Mouse (Mus musculus): Measurements from ENCODE around the gene Slc39a1. TPM values are rescaled to one million over a fixed set of nuclear protein-coding genes. Genes with fewer than 3 reads are reported as not detected.

The Slc39a1 gene
- polyA plus RNA-seq (2015; fragmentation: Nextera tagmentation; extraction: Ambion mirVana): 79.0 and 88.2 TPM in 2 replicates

DNA sequence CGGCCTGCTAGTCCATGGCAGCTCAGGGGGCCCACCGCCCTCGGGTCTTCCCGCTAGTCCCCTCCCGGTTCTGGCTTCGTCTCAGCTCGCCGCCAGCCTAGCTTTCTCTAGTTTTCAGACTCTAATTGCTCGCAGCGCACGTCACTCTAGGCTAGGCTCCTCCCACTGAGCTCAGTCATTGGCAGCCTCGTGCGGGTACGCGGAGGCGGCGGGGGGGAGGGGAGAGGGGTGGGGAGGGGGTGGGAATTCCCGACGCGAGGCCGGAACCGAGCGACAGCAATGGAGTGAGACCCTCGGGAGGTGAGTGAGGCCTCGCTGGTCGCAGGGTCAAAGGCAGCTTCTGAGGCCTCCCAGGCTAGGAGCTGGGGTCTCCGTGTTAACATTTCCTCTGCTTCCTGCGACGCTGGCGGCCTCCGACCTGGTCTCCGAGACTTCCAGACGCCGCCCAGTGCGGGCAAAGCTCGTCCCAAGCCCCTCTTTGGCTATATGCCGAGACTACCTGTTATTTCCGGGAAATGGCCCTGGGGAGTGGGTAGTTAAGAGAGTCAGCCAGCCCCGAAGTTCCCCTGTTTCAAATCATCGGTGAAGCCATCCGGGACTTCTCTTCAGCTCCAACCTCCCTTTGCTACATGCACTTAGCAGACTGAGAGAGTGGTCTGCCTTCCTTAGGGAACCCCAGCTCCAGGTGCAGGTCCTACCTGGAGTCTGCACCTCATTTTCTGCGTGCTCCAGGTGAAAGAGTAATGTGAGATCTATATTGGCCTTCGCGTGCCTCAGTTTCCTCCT lies at the start of gene Slc39a1:
Gene Slc39a1, plus strand, starts transcription at position 213 of the 786 bp plus-strand sequence.
- Histone ChIP-seq H3K27ac (replicated peaks) (peak within 1 kb of the TSS; percentile 93), H3K4me1 (peaks cover 36% of the 10 kb centered on the region), H3K9me3 (no peaks in the 10 kb centered on the region), H3K36me3 (peaks cover 26% of the 10 kb centered on the region), H3K4me2 (peak within 1 kb of the TSS; percentile 94), H3K9ac (peak within 1 kb of the TSS; percentile 92), H3K27me3 (replicated peaks) (no peaks in the 10 kb centered on the region), H3K4me3 (peak within 1 kb of the TSS; percentile 82)
- peak; percentile 86 for ATAC-seq (ENCODE audit: extremely low read depth, insufficient number of reproducible peaks, low FRiP score, low TSS enrichment)
- under 1% methylated on average over 44 of the region's 44 CpGs for WGBS

DNA sequence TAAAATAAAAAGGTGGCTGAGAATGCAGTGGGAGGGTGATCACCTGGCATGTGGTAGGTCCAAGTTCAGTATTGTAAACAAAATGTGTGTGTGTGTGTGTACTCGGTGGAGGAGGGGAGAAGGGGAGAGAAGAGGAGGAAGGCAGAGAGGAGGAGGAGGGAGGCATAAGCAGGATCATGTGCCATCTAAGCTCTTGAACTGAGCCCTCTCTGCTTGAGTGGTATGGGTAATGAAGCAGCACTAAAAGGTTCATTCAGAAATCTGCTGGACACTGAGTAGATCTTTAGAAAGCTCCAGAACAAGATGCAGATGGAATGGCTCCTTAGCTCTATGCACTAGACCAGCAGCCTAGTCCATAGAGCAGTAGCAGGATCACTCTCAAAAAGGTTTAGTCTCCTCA lies 45.1 kb upstream of the Slc39a1 start:
- Histone ChIP-seq H3K9ac (no peak overlapping the region), H3K4me3 (no peak overlapping the region), H3K4me1 (peaks cover 6% of the 10 kb centered on the region; the same call in 1 of the 2 replicates), H3K4me2 (no peak overlapping the region), H3K9me3 (no peaks in the 10 kb centered on the region), H3K27me3 (replicated peaks) (no peaks in the 10 kb centered on the region), H3K27ac (replicated peaks) (no peak overlapping the region; the same call in 1 of the 2 replicates), H3K36me3 (peaks cover 12% of the 10 kb centered on the region)
- ATAC-seq (ENCODE audit: extremely low read depth, insufficient number of reproducible peaks, low FRiP score, low TSS enrichment): no peak
- WGBS: 88% methylated on average over 1 of the region's 1 CpGs

DNA sequence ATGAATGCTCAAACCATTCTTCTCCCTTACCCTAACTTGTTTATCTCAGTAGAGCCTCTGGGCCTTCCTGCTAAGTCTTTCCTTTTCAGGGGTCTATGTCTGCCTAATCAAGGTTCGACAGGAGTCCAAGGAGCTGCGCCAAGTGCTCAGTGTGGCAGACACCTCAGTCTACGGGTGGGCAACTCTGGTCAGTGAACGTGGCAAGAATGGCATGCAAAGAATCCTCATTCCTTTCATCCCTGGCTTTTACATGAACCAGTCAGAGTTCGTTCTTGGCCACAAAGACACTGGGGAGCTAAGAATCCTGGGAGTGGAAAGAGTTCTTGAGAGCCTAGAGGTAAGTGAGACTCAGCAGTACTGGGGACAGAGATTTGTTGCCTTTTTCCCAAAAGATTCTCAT lies 44.4 kb upstream of the Slc39a1 start:
- ATAC-seq (ENCODE audit: extremely low read depth, insufficient number of reproducible peaks, low FRiP score, low TSS enrichment): no peak
- WGBS: 27% methylated on average over 5 of the region's 5 CpGs
- Histone ChIP-seq H3K27ac (replicated peaks) (peak overlapping the region; percentile 63), H3K4me1 (peaks cover 7% of the 10 kb centered on the region), H3K36me3 (peaks cover 20% of the 10 kb centered on the region), H3K9ac (no peak overlapping the region), H3K9me3 (no peaks in the 10 kb centered on the region), H3K4me2 (no peak overlapping the region), H3K4me3 (no peak overlapping the region), H3K27me3 (replicated peaks) (no peaks in the 10 kb centered on the region)

DNA sequence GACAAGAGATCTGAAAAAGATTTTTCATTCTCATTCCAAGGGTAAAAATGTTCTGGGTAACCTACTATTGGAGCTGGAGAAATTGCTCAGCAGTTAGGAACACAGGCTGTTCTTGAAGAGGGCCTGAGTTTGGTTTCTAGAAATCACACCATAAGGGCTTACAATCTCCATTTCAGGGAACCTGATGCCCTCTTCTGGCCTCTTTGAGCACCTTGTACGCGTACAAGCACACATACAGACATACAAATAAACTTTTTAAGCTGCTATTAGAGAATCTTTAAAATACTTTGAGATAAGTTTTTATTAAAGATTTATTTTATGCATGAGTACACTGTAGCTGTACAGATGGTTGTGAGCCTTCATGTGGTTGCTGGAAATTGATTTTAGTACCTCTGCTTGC lies 43.4 kb upstream of the Slc39a1 start:
- no peak overlapping the region for H3K4me3 ChIP-seq
- no peak for ATAC-seq (ENCODE audit: extremely low read depth, insufficient number of reproducible peaks, low FRiP score, low TSS enrichment)
- H3K4me1 ChIP-seq: peaks cover 12% of the 10 kb centered on the region
- no peak overlapping the region for H3K27ac ChIP-seq (replicated peaks)
- H3K9ac ChIP-seq: no peak overlapping the region
- no peak overlapping the region for H3K4me2 ChIP-seq
- H3K27me3 ChIP-seq (replicated peaks): no peaks in the 10 kb centered on the region
- WGBS: 95% methylated on average over 2 of the region's 2 CpGs
- peaks cover 29% of the 10 kb centered on the region for H3K36me3 ChIP-seq
- no peaks in the 10 kb centered on the region for H3K9me3 ChIP-seq

- H3K36me3 ChIP-seq: peaks cover 60% of the 10 kb centered on the region
- 72% methylated on average over 2 of the region's 2 CpGs for WGBS
- ATAC-seq (ENCODE audit: extremely low read depth, insufficient number of reproducible peaks, low FRiP score, low TSS enrichment): no peak
Measured at GRCm38 (mm10) chr3:90208662-90209061, 39.3 kb upstream of the Slc39a1 start.

GRCm38 (mm10) chr3:90209908-90210566 lies 37.9 kb upstream of the Slc39a1 start:
- H3K36me3 ChIP-seq: peaks cover 60% of the 10 kb centered on the region
- WGBS: 87% methylated on average over 5 of the region's 5 CpGs
- no peaks in the 10 kb centered on the region for H3K9me3 ChIP-seq

More at GRCm38 (mm10) chr3:90208662-90209061, 39.3 kb upstream of the Slc39a1 start:
- no peak overlapping the region for H3K4me2 ChIP-seq
- H3K4me3 ChIP-seq: no peak overlapping the region
- H3K27ac ChIP-seq (replicated peaks): peak overlapping the region; percentile 21
- H3K9ac ChIP-seq: no peak overlapping the region
- H3K4me1 ChIP-seq: peaks cover 40% of the 10 kb centered on the region
- no peaks in the 10 kb centered on the region for H3K9me3 ChIP-seq
- H3K27me3 ChIP-seq (replicated peaks): no peaks in the 10 kb centered on the region

DNA sequence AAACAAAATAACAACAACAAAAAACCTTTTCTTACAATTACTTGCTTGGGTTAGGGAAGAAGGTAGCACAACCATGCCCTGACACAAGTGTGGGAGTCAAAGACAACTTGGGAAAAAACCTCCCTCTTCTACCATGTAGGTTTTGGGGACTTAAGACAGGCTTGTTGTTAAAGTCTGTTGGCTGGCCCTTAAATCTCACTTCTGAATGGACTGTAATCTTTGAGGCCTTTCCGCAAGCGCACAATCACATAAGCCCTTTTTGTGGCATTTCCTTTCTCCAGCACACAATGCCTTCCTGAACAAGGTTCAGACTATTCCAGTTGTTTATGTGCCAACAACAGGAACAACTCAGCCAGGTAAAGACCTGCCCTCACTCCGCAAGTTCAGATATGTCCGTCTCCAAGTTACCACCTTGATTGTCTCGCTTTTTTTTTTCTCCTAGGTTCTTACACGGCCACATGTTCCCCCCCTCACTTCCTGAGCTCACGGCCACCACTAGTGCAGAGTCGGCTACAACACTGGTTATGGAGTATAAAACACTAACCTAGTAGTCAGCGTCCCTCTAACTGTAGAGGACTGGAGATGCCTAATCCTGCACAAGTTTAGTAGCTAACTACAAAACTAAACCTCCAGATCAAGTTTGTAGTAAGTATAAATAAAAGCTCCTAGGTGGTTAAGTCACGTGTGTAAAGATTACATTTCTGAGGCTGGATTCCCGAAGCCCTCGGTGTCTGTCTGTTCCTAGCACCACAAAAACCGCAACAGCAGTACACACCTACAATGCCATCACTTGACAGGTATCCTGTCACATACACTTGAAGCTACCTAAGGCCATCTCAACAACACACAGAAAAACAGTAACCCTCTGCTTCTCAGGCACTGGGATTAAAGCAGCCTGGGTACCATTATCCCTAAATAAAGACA lies 36.2 kb upstream of the Slc39a1 start:
- H3K9me3 ChIP-seq: no peaks in the 10 kb centered on the region
- H3K27me3 ChIP-seq (replicated peaks): no peaks in the 10 kb centered on the region
- peaks cover 56% of the 10 kb centered on the region for H3K36me3 ChIP-seq
- peak overlapping the region; percentile 95 for H3K4me2 ChIP-seq
- H3K4me1 ChIP-seq: peaks cover 44% of the 10 kb centered on the region
- no peak overlapping the region; the same call in 1 of the 2 replicates for H3K27ac ChIP-seq (replicated peaks)
- peak overlapping the region; percentile 81 for H3K4me3 ChIP-seq
- no peak for ATAC-seq (ENCODE audit: extremely low read depth, insufficient number of reproducible peaks, low FRiP score, low TSS enrichment)
- H3K9ac ChIP-seq: peak overlapping the region; percentile 97
- WGBS: 64% methylated on average over 13 of the region's 13 CpGs

More at GRCm38 (mm10) chr3:90209908-90210566, 37.9 kb upstream of the Slc39a1 start:
- no peak overlapping the region for H3K9ac ChIP-seq
- peaks cover 44% of the 10 kb centered on the region for H3K4me1 ChIP-seq
- no peak overlapping the region for H3K27ac ChIP-seq (replicated peaks)
- no peak overlapping the region for H3K4me3 ChIP-seq
- no peak for ATAC-seq (ENCODE audit: extremely low read depth, insufficient number of reproducible peaks, low FRiP score, low TSS enrichment)
- no peaks in the 10 kb centered on the region for H3K27me3 ChIP-seq (replicated peaks)
- H3K4me2 ChIP-seq: no peak overlapping the region

GRCm38 (mm10) chr3:90212723-90213122 lies 35.2 kb upstream of the Slc39a1 start:
- Histone ChIP-seq H3K4me3 (peak overlapping the region; percentile 81), H3K9me3 (no peaks in the 10 kb centered on the region), H3K36me3 (peaks cover 49% of the 10 kb centered on the region), H3K9ac (peak overlapping the region; percentile 97), H3K27me3 (replicated peaks) (no peaks in the 10 kb centered on the region), H3K4me1 (peaks cover 44% of the 10 kb centered on the region), H3K27ac (replicated peaks) (peak overlapping the region; percentile 91; the same call in 1 of the 2 replicates), H3K4me2 (peak overlapping the region; percentile 95)
- WGBS: 9% methylated on average over 5 of the region's 5 CpGs
- ATAC-seq (ENCODE audit: extremely low read depth, insufficient number of reproducible peaks, low FRiP score, low TSS enrichment): no peak

DNA sequence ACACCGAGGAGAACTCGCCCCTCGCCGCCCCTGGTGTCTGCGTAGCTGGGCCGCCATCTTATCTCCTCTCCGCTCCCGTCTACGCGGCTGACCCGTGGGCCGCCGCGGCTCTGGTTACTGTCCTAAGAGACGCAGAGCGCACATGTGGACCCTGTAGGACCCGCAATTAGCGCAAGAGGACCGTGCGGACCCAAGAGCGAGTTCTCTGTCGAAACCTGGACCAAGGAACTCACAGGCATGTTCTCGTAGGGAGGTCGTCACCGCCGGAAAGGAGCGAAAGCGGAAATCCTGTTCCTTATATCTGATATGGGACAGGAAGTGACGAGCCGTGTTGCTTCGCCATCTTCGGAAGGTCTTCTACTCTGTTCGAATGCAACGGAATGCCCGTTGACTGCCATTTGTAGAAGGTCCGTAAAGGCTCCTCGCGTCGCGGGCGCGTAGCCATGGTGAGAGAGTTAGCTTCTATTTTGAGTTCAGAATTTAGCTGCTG lies 34.5 kb upstream of the Slc39a1 start, which contains the start of the genes Rps27 and Rab13:
Gene Rps27, minus strand, starts transcription at position 275 of the 490 bp plus-strand sequence.
Gene Rab13, plus strand, starts transcription at position 319 of the 490 bp plus-strand sequence.
- peaks cover 44% of the 10 kb centered on the region for H3K4me1 ChIP-seq
- no peaks in the 10 kb centered on the region for H3K9me3 ChIP-seq
- peak within 1 kb of the TSS; percentile 95 for H3K4me2 ChIP-seq
- peak within 1 kb of the TSS; percentile 91 for H3K27ac ChIP-seq (replicated peaks)
- peaks cover 42% of the 10 kb centered on the region for H3K36me3 ChIP-seq
- no peaks in the 10 kb centered on the region for H3K27me3 ChIP-seq (replicated peaks)
- H3K9ac ChIP-seq: peak within 1 kb of the TSS; percentile 97
- WGBS: under 1% methylated on average over 42 of the region's 42 CpGs
- peak; percentile 81 for ATAC-seq (ENCODE audit: extremely low read depth, insufficient number of reproducible peaks, low FRiP score, low TSS enrichment)
- peak within 1 kb of the TSS; percentile 81 for H3K4me3 ChIP-seq

DNA sequence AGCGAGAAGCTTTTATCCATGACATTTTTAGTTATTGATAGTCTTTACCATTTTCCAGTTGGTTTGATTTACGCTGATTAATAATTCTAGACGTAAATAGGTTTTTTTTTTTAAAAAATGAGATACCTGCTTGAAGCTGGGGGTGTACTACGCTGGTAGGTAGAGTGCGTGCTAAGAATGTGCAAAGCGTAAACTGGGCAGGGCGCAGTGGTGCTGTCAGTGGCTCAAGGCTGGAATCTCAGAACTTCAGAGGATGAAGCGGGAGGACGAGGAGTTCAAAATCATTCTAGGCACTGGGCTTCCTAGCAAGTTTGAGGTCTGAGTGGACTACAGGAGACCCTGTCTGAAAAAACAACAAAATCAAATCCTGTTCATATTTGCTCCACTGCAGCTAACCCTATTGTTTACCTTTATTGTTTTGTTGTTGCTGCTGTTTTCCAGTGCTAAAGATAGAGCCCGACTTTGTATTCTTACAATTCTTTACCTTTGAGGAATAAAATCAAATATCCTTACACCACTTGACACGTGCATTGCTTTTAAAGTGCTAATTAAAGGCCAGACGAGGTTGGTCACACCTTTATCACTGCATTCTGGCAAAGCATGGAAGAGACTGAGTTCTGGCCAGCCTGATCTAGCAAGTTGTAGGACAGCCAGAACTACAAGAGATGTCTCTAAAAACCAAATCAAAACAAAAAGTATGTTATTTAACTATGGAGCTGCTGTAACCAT lies 33.9 kb upstream of the Slc39a1 start:
- Histone ChIP-seq H3K36me3 (peaks cover 35% of the 10 kb centered on the region), H3K9me3 (no peaks in the 10 kb centered on the region), H3K4me2 (peak overlapping the region; percentile 95), H3K27me3 (replicated peaks) (no peaks in the 10 kb centered on the region), H3K4me1 (peaks cover 37% of the 10 kb centered on the region), H3K9ac (peak overlapping the region; percentile 71), H3K4me3 (peak overlapping the region; percentile 81), H3K27ac (replicated peaks) (peak overlapping the region; percentile 91)
- ATAC-seq (ENCODE audit: extremely low read depth, insufficient number of reproducible peaks, low FRiP score, low TSS enrichment): no peak
- WGBS: 11% methylated on average over 12 of the region's 12 CpGs
